Mouse (Mus musculus): Measurements from ENCODE around the gene Inpp1. TPM values are rescaled to one million over a fixed set of nuclear protein-coding genes. Genes with fewer than 3 reads are reported as not detected.
A peak's percentile ranks its signal among the peaks of the same experiment; 100 is the strongest.
"Not testable (repeated sequence)": the region's sequence is repeated elsewhere in the genome, so short reads cannot be mapped to it uniquely, and the experiment has no call there.

The Inpp1 gene
- 6.7 TPM for polyA plus RNA-seq (2012; fragmentation: generic; extraction: Trizol)
- long read RNA-seq, experiment 1, full-length matches to known transcripts: 6 of 10 reads
- long read RNA-seq, experiment 1, partial matches to known transcripts: 1 of 10 reads
- long read RNA-seq, experiment 1, other reads (novel, unspliced or antisense): 3 of 10 reads
- long read RNA-seq, experiment 2, full-length matches to known transcripts: 104 of 114 reads
- long read RNA-seq, experiment 2, partial matches to known transcripts: 1 of 114 reads
- long read RNA-seq, experiment 2, other reads (novel, unspliced or antisense): 9 of 114 reads

DNA sequence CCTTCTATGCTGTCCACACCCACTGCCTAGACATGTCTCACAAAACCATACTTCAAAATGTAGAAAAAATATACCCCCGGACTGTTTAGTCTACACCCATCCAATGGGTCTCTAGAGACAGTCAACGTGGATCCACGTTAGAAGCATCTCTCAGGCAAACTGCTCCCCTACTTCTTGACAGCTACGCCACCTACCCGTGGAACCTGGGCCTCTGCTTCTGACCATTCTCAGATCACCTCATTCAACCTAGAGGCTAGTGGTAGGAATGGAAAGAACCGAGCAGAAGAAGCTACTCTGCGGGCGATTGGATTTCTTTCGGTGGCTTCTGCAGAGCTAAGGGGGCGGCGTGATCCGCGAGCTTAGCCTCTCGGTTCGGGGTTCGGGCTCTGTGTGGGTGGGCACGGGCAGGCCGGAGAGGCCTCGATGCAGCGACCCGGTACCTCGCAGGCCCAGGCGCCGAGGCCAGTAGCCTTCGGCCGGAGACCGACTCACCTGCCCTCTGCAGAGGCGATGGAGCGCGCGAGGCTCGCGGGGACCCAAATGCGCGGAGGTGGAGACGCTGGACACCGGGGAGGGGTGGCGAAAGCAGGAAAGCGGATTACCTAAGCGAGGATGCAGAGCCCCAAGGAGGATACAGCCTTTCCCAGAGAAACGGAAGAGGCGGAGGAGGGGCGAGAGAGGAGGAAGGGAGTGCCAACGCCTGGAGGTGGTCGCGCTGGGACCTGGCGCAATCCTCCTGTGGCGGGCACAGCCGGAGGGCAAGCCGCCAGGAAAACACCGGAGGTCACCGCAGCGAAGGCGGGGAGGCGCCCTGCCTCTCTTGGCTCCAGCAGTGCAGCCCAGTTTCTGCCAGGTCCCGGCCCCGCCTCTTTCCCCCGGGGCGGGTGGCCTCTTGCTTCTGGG, at the start of gene Inpp1:
TSS of gene Inpp1 (minus strand) at position 779 of the 903 bp plus-strand sequence.
- Histone ChIP-seq H3K36me3 (ENCODE audit: control insufficient read depth, insufficient read depth) (no peaks in the 10 kb centered on the region), H3K27me3 (ENCODE audit: control insufficient read depth, insufficient read depth, insufficient read length) (no peaks in the 10 kb centered on the region), H3K4me3 (ENCODE audit: insufficient read depth, poor library complexity, severe bottlenecking) (peak within 1 kb of the TSS; percentile 49), H3K79me2 (ENCODE audit: control insufficient read depth, insufficient read depth) (no peaks in the 10 kb centered on the region), H3K79me3 (ENCODE audit: low read depth) (no peaks in the 10 kb centered on the region), H3ac (ENCODE audit: control insufficient read depth, insufficient read length, low read depth) (peak within 1 kb of the TSS; percentile 71)
- TF ChIP-seq CTCF (IDR thresholded peaks at IDR 0.05; ENCODE audit: control insufficient read depth, insufficient read depth, insufficient read length) (peak; percentile 3), CEBPB (IDR thresholded peaks at IDR 0.05; ENCODE audit: low read depth) (no peak)

DNA sequence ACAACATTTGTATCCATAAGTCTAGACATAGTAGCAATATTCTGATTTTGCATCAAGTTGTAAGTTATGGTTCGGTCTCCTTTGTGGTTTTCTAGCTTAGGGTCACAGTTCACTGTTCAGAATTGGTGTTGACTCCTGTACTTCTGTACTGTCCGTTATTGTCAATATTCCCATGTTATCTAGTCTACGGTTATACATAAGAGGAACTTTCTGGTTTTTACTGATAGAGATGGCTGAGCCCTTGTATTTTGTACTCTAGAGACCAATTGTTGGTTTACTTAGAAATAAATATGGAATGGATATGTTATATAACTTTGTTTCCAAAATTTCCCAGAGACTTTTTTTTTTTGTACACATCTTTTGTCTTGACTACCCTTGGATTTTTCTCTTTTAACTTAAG, 48.5 kb upstream of the Inpp1 start:
- no peaks in the 10 kb centered on the region for H3K36me3 ChIP-seq (ENCODE audit: control insufficient read depth, insufficient read depth)
- TF ChIP-seq MYOG (IDR thresholded peaks at IDR 0.05; ENCODE audit: control insufficient read depth, extremely low read depth, insufficient read length) (no peak), MYOD1 (IDR thresholded peaks at IDR 0.05; ENCODE audit: control insufficient read depth, insufficient read length, low read depth) (no peak), USF1 (IDR thresholded peaks at IDR 0.05; ENCODE audit: low read depth) (no peak), MAX (IDR thresholded peaks at IDR 0.05) (no peak), CTCF (IDR thresholded peaks at IDR 0.05; ENCODE audit: control insufficient read depth, insufficient read depth, insufficient read length) (no peak), FOSL1 (IDR thresholded peaks at IDR 0.05; ENCODE audit: insufficient read depth, low read length, poor library complexity, severe bottlenecking) (no peak), CEBPB (IDR thresholded peaks at IDR 0.05; ENCODE audit: low read depth) (no peak)
- H3K4me3 ChIP-seq (ENCODE audit: insufficient read depth, poor library complexity, severe bottlenecking): no peak overlapping the region
- no peaks in the 10 kb centered on the region for H3K79me2 ChIP-seq (ENCODE audit: control insufficient read depth, insufficient read depth)
- H3K27me3 ChIP-seq (ENCODE audit: control insufficient read depth, insufficient read depth, insufficient read length): no peaks in the 10 kb centered on the region
- H3ac ChIP-seq (ENCODE audit: control insufficient read depth, insufficient read length, low read depth): no peak overlapping the region
- no peaks in the 10 kb centered on the region for H3K79me3 ChIP-seq (ENCODE audit: low read depth)

DNA sequence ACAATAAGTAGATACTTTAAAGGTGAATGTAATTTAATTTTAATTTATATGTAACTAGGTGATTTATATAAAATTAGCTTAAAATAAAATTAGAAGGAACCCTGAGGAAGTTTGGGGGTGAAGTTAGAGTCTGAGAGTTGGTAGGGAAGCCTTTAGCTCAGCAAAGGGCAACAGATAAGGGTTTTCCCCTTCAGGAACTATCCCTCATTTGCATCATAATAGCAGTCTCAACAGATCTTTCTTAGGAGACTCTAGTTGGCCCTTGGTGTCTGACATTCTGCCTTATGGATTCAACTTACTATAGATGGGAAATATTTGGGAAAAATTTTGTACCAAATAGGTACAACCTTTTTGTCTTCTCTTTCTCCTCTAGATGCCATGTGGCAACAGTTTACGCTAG, 46.7 kb upstream of the Inpp1 start:
- no peaks in the 10 kb centered on the region for H3K36me3 ChIP-seq (ENCODE audit: control insufficient read depth, insufficient read depth)
- no peaks in the 10 kb centered on the region for H3K79me2 ChIP-seq (ENCODE audit: control insufficient read depth, insufficient read depth)
- TF ChIP-seq MYOD1 (IDR thresholded peaks at IDR 0.05; ENCODE audit: control insufficient read depth, insufficient read length, low read depth) (no peak), MAX (IDR thresholded peaks at IDR 0.05) (no peak), FOSL1 (IDR thresholded peaks at IDR 0.05; ENCODE audit: insufficient read depth, low read length, poor library complexity, severe bottlenecking) (no peak), USF1 (IDR thresholded peaks at IDR 0.05; ENCODE audit: low read depth) (no peak), CEBPB (IDR thresholded peaks at IDR 0.05; ENCODE audit: low read depth) (no peak), CTCF (IDR thresholded peaks at IDR 0.05; ENCODE audit: control insufficient read depth, insufficient read depth, insufficient read length) (no peak), MYOG (IDR thresholded peaks at IDR 0.05; ENCODE audit: control insufficient read depth, extremely low read depth, insufficient read length) (no peak)
- H3K27me3 ChIP-seq (ENCODE audit: control insufficient read depth, insufficient read depth, insufficient read length): no peaks in the 10 kb centered on the region
- H3K4me3 ChIP-seq (ENCODE audit: insufficient read depth, poor library complexity, severe bottlenecking): no peak overlapping the region
- no peaks in the 10 kb centered on the region for H3K79me3 ChIP-seq (ENCODE audit: low read depth)
- no peak overlapping the region for H3ac ChIP-seq (ENCODE audit: control insufficient read depth, insufficient read length, low read depth)

DNA sequence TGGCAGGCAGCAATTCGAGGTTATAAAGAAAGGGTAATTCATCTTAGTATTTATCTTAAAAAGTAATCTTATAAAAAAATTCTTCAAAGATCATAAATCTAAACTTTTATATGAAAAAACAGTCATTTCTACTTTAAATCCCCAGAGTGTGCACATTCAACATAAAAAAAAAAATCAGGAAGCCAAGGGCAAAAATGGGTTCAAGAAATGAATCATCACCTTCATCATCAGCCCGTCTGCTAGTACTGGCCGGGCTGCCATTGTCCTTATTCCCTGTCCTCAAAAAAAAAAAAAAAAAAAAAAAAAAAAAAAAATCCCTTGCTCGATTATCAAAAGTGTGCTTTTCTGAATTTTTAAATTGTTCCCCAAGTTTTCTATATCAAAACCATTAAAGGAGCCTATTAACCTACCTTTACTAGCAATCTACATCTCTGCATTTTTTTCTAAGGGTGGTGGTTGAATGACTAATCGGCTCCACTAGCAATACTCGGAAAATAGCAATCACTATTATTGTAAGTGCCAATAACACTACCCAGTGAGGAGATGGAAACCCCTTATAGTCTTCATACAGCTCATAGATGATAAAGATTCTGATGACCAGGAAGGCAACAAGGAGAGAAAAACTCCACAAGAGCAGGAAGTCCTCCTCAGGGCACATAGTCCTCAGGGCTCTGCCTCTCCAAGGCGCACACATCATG, 38.6 kb upstream of the Inpp1 start:
- Histone ChIP-seq H3ac (ENCODE audit: control insufficient read depth, insufficient read length, low read depth) (no peak overlapping the region), H3K4me3 (ENCODE audit: insufficient read depth, poor library complexity, severe bottlenecking) (no peak overlapping the region), H3K27me3 (ENCODE audit: control insufficient read depth, insufficient read depth, insufficient read length) (no peaks in the 10 kb centered on the region), H3K36me3 (ENCODE audit: control insufficient read depth, insufficient read depth) (no peaks in the 10 kb centered on the region), H3K79me3 (ENCODE audit: low read depth) (no peaks in the 10 kb centered on the region), H3K79me2 (ENCODE audit: control insufficient read depth, insufficient read depth) (no peaks in the 10 kb centered on the region)
- TF ChIP-seq USF1 (IDR thresholded peaks at IDR 0.05; ENCODE audit: low read depth) (no peak), CEBPB (IDR thresholded peaks at IDR 0.05; ENCODE audit: low read depth) (no peak), MAX (IDR thresholded peaks at IDR 0.05) (no peak), FOSL1 (IDR thresholded peaks at IDR 0.05; ENCODE audit: insufficient read depth, low read length, poor library complexity, severe bottlenecking) (no peak), MYOG (IDR thresholded peaks at IDR 0.05; ENCODE audit: control insufficient read depth, extremely low read depth, insufficient read length) (no peak), MYOD1 (IDR thresholded peaks at IDR 0.05; ENCODE audit: control insufficient read depth, insufficient read length, low read depth) (no peak), CTCF (IDR thresholded peaks at IDR 0.05; ENCODE audit: control insufficient read depth, insufficient read depth, insufficient read length) (no peak)

DNA sequence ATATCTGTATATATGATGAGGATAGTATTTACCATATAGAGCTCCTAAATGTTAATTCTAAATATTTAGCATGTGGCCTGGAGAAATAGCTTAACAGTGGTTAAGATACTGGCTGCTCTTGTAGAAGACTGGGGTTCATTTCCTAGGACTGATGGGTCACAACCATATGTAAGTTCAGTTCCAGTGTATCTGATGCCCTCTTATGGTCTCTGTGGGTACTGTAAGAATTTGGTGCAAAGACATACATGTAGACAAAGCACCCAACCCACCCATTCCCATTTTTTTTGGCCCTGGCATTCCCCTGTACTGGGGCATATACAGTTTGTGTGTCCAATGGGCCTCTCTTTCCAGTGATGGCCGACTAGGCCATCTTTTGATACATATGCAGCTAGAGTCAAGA, 36.5 kb upstream of the Inpp1 start:
- not testable (repeated sequence) for H3K79me3 ChIP-seq (ENCODE audit: low read depth); H3K79me2 ChIP-seq (ENCODE audit: control insufficient read depth, insufficient read depth); H3ac ChIP-seq (ENCODE audit: control insufficient read depth, insufficient read length, low read depth); H3K4me3 ChIP-seq (ENCODE audit: insufficient read depth, poor library complexity, severe bottlenecking); H3K36me3 ChIP-seq (ENCODE audit: control insufficient read depth, insufficient read depth); H3K27me3 ChIP-seq (ENCODE audit: control insufficient read depth, insufficient read depth, insufficient read length)

All from C2C12 (cell line).